Mouse (Mus musculus) bone marrow, adult 2 months (tissue): ENCODE measurements at regions not wholly inside any gene's neighbourhood (a gene's known extent, or its start where the extent isn't known, plus 50 kb on each side); places are given as distances from the start of the nearest gene placed in this dataset.

ENCODE experiments used
- CTCF ChIP-seq: fragments of 200-500 bp; IDR thresholded peaks from 2 replicates; pipeline ENCODE4 v1.5.1; 2011; ENCODE audit warnings: low read length, control low read depth; ENCODE audit not compliant: control insufficient read depth, insufficient read depth
- POLR2A ChIP-seq: fragments of 200-500 bp; IDR thresholded peaks from 2 replicates; pipeline ENCODE4 v1.6.1; 2011; ENCODE audit warnings: low read depth, mild to moderate bottlenecking, control low read depth, low read length, borderline replicate concordance; ENCODE audit not compliant: control insufficient read depth

DNA sequence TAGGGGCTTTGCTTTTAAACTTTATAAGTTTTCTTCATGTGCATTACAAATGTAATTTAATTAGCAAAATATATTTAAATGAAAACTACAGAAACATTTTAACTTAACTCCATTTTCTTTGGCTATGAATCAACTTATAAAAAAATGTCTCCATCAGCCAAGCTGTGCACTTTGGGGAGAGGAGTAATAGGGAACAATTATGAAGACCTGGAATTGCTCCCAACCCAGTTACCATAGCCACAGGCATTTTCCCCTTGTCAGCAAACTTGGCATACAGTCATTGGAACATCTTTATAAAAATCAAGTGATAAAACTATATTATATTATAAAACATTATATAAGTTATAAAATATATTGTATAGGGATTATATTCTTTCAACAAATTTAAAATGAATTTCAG is 65.0 kb downstream of the Atxn7l3b start:
- TF ChIP-seq POLR2A (no peak), CTCF (no peak)
